Mouse (Mus musculus) MEL (cell line): ENCODE measurements around the gene Galp. TPM values are rescaled to one million over a fixed set of nuclear protein-coding genes. Genes with fewer than 3 reads are reported as not detected.

Source experiments
- DNase-seq: peaks from one replicate; pipeline ENCODE4 v3.0.0; 2011; ENCODE audit warnings: low read depth, low spot score
- H3K27ac ChIP-seq: 2 replicates; pipeline ENCODE4 v1.5.1; 2012; ENCODE audit warnings: low read depth, mild to moderate bottlenecking, control low read depth, low read length, moderate library complexity; ENCODE audit not compliant: control insufficient read depth
- H3K27me3 ChIP-seq, 2 experiments: fragments of 150-350 bp in 1 of 2; sonication (generic) in 1 of 2; 2 replicates each; pipeline ENCODE4 v1.6.1; 2012; ENCODE audit warnings: low read length in 2 of 2, mild to moderate bottlenecking in 2 of 2, improper control_type of control experiment in 1 of 2, moderate library complexity in 1 of 2; ENCODE audit not compliant: insufficient read depth in 2 of 2, control insufficient read depth in 1 of 2
- H3K36me3 ChIP-seq, 2 experiments: 2 replicates each; pipeline ENCODE4 v1.6.1; 2012 to 2014; ENCODE audit warnings: low read length in 2 of 2, improper control_type of control experiment in 1 of 2, inconsistent platforms in 1 of 2, mild to moderate bottlenecking in 1 of 2; ENCODE audit not compliant: insufficient read depth in 2 of 2, control insufficient read depth in 1 of 2
- H3K4me1 ChIP-seq, 2 experiments: fragments of 150-350 bp in 1 of 2; sonication (generic) in 1 of 2; 2 replicates each; pipeline ENCODE4 v1.6.1; 2012; ENCODE audit warnings: low read length in 2 of 2, improper control_type of control experiment in 1 of 2, mild to moderate bottlenecking in 1 of 2; ENCODE audit not compliant: insufficient read depth in 2 of 2, control insufficient read depth in 1 of 2
- H3K4me3 ChIP-seq, 2 experiments: fragments of 150-350 bp in 1 of 2; sonication (generic) in 1 of 2; 2 replicates each; pipeline ENCODE4 v1.5.1; 2012; ENCODE audit warnings: low read depth in 2 of 2, low read length in 2 of 2, mild to moderate bottlenecking in 2 of 2, moderate library complexity in 2 of 2, control low read depth in 1 of 2, improper control_type of control experiment in 1 of 2; ENCODE audit not compliant: control insufficient read depth in 1 of 2, insufficient read depth in 1 of 2
- H3K79me2 ChIP-seq: 2 replicates; pipeline ENCODE4 v1.6.1; 2012; ENCODE audit warnings: mild to moderate bottlenecking, low read length, moderate library complexity; ENCODE audit not compliant: control insufficient read depth, poor library complexity, insufficient read depth
- H3K9ac ChIP-seq: 2 replicates; pipeline ENCODE4 v1.6.1; 2012; ENCODE audit warnings: low read depth, mild to moderate bottlenecking, control low read depth, low read length, moderate library complexity; ENCODE audit not compliant: control insufficient read depth, poor library complexity, severe bottlenecking
- H3K9me3 ChIP-seq: fragments of 150-350 bp; sonication (generic); replicated peaks from 2 replicates; pipeline ENCODE4 v1.6.1; 2012; ENCODE audit warnings: mild to moderate bottlenecking, low read length, improper control_type of control experiment, moderate library complexity; ENCODE audit not compliant: insufficient read depth
- CHD2 ChIP-seq: IDR thresholded peaks from 2 replicates; pipeline ENCODE4 v1.6.1; 2011; ENCODE audit warnings: low read length, improper control_type of control experiment
- CTCF ChIP-seq, 3 experiments: IDR thresholded peaks in 2 of 3; conservative IDR thresholded peaks in 1 of 3; 2 replicates each; pipeline ENCODE4 v1.5.1; 2011 to 2012; ENCODE audit warnings: low read length in 3 of 3, low read depth in 2 of 3, mild to moderate bottlenecking in 2 of 3, improper control_type of control experiment in 1 of 3, inconsistent platforms in 1 of 3, mixed read lengths in 1 of 3, moderate library complexity in 1 of 3; ENCODE audit not compliant: control insufficient read depth in 1 of 3, insufficient read depth in 1 of 3, poor library complexity in 1 of 3, severe bottlenecking in 1 of 3
- ELF1 ChIP-seq: IDR thresholded peaks from 2 replicates; pipeline ENCODE4 v1.6.1; 2014; ENCODE audit warnings: low read depth, mild to moderate bottlenecking, inconsistent platforms, low read length, improper control_type of control experiment, moderate library complexity
- EP300 ChIP-seq, 2 experiments: IDR thresholded peaks; 2 replicates each; pipeline ENCODE4 v1.6.1; 2011; ENCODE audit warnings: improper control_type of control experiment in 2 of 2, low read length in 2 of 2, low read depth in 1 of 2, mild to moderate bottlenecking in 1 of 2
- GABPA ChIP-seq: IDR thresholded peaks from 2 replicates; pipeline ENCODE4 v1.6.1; 2012; ENCODE audit warnings: low read depth, mild to moderate bottlenecking, inconsistent platforms, low read length, improper control_type of control experiment, moderate library complexity
- GATA1 ChIP-seq: IDR thresholded peaks from 2 replicates; pipeline ENCODE4 v1.6.1; 2011; ENCODE audit warnings: low read depth, low read length, improper control_type of control experiment
- HCFC1 ChIP-seq: IDR thresholded peaks from 2 replicates; pipeline ENCODE4 v1.6.1; 2012; ENCODE audit warnings: low read depth, mild to moderate bottlenecking, inconsistent platforms, low read length, improper control_type of control experiment, moderate library complexity
- JUND ChIP-seq: IDR thresholded peaks from 2 replicates; pipeline ENCODE4 v1.6.1; 2011; ENCODE audit warnings: low read depth, mild to moderate bottlenecking, improper control_type of control experiment, low read length
- KAT2A ChIP-seq: conservative IDR thresholded peaks from 2 replicates; pipeline ENCODE4 v1.6.1; 2012; ENCODE audit warnings: low read depth, low read length, improper control_type of control experiment, inconsistent platforms
- MAZ ChIP-seq: IDR thresholded peaks from 2 replicates; pipeline ENCODE4 v1.6.1; 2012; ENCODE audit warnings: low read depth, mild to moderate bottlenecking, inconsistent platforms, low read length, improper control_type of control experiment
- MYB ChIP-seq: IDR thresholded peaks from 2 replicates; pipeline ENCODE4 v1.6.1; 2011; ENCODE audit warnings: mild to moderate bottlenecking, low read depth, low read length, improper control_type of control experiment
- NRF1 ChIP-seq: IDR thresholded peaks from 2 replicates; pipeline ENCODE4 v1.6.1; 2014; ENCODE audit warnings: low read depth, mild to moderate bottlenecking, inconsistent platforms, low read length, improper control_type of control experiment, moderate library complexity; ENCODE audit not compliant: poor library complexity, insufficient read depth, severe bottlenecking
- POLR2A ChIP-seq, 2 experiments: IDR thresholded peaks; 2 replicates each; pipeline ENCODE4 v1.6.1; 2011 to 2012; ENCODE audit warnings: low read length in 2 of 2, mild to moderate bottlenecking in 2 of 2, control low read depth in 1 of 2, improper control_type of control experiment in 1 of 2, low read depth in 1 of 2, moderate library complexity in 1 of 2; ENCODE audit not compliant: control insufficient read depth in 1 of 2, insufficient read depth in 1 of 2, poor library complexity in 1 of 2
- POLR2AphosphoS5 ChIP-seq: IDR thresholded peaks from 2 replicates; pipeline ENCODE4 v1.6.1; 2012; ENCODE audit warnings: low read depth, borderline replicate concordance, mild to moderate bottlenecking, inconsistent platforms, low read length, moderate library complexity, mixed read lengths
- RAD21 ChIP-seq: IDR thresholded peaks from 2 replicates; pipeline ENCODE4 v1.6.1; 2011; ENCODE audit warnings: mild to moderate bottlenecking, low read depth, low read length, improper control_type of control experiment
- SMC3 ChIP-seq: IDR thresholded peaks from 2 replicates; pipeline ENCODE4 v1.6.1; 2011; ENCODE audit warnings: low read depth, low read length, improper control_type of control experiment
- TAL1 ChIP-seq: IDR thresholded peaks from 2 replicates; pipeline ENCODE4 v1.6.1; 2012; ENCODE audit warnings: mild to moderate bottlenecking, inconsistent platforms, low read length, moderate library complexity, mixed read lengths
- UBTF ChIP-seq: IDR thresholded peaks from 2 replicates; pipeline ENCODE4 v1.6.1; 2012; ENCODE audit warnings: low read depth, mild to moderate bottlenecking, inconsistent platforms, low read length, improper control_type of control experiment, moderate library complexity, borderline replicate concordance; ENCODE audit not compliant: insufficient read depth
- USF1 ChIP-seq: IDR thresholded peaks from 2 replicates; pipeline ENCODE4 v1.6.1; 2014; ENCODE audit warnings: low read depth, mild to moderate bottlenecking, inconsistent platforms, low read length, improper control_type of control experiment, moderate library complexity
- ZC3H11A ChIP-seq: IDR thresholded peaks from 2 replicates; pipeline ENCODE4 v1.6.1; 2012; ENCODE audit warnings: low read depth, mild to moderate bottlenecking, inconsistent platforms, low read length, improper control_type of control experiment
- ZMIZ1 ChIP-seq: IDR thresholded peaks from 2 replicates; pipeline ENCODE4 v1.6.1; 2012; ENCODE audit warnings: low read depth, mild to moderate bottlenecking, inconsistent platforms, low read length, improper control_type of control experiment, moderate library complexity
- ZNF384 ChIP-seq: IDR thresholded peaks from 2 replicates; pipeline ENCODE4 v1.6.1; 2012; ENCODE audit warnings: low read depth, mild to moderate bottlenecking, inconsistent platforms, low read length, improper control_type of control experiment
- polyA plus RNA-seq, 2 experiments: library from polyadenylated mRNA; stranded (reverse) in 1 of 2; unstranded in 1 of 2; fragments of >175 nt in 1 of 2; fragments of >200 nt in 1 of 2; gene quantifications; 2 replicates each; pipeline versions ENCODE4 v1.2.1 to v1.2.4; 2012; ENCODE audit warnings: low replicate concordance in 2 of 2, low read depth in 1 of 2; ENCODE audit not compliant: insufficient read length in 2 of 2, insufficient read depth in 1 of 2, missing spikeins in 1 of 2
- total RNA-seq: library from RNA; depleted of rRNA; stranded (reverse); fragments of 300-350 nt; gene quantifications from 2 replicates; pipeline ENCODE4 v1.2.3, GENCODE M21; 2012

Gene Galp
- total and polyA plus RNA-seq, 3 experiments = not detected

GRCm38 (mm10) chr7:6186756-6187155 lies 10.1 kb upstream of the Galp start:
- Histone ChIP-seq H3K9me3 (no peaks in the 10 kb centered on the region), H3K4me3 (no peak overlapping the region), H3K27me3 (no peaks in the 10 kb centered on the region), H3K27ac (no peak overlapping the region), H3K79me2 (no peaks in the 10 kb centered on the region), H3K36me3 (no peaks in the 10 kb centered on the region), H3K4me1 (no peaks in the 10 kb centered on the region; a peak in 1 of 4 replicates), H3K9ac (no peak overlapping the region)
- DNase-seq = no peak
- TF ChIP-seq JUND (no peak), POLR2AphosphoS5 (no peak), CHD2 (no peak), POLR2A (IDR thresholded peaks at IDR 0.05; ENCODE audit: control insufficient read depth in 1 of 2, insufficient read depth in 1 of 2, low read depth in 1 of 2, low read length in 2 of 2, poor library complexity in 1 of 2) (no peak), SMC3 (no peak), MAZ (no peak), KAT2A (no peak), EP300 (IDR thresholded peaks at IDR 0.05; ENCODE audit: low read depth in 1 of 2, low read length in 2 of 2) (no peak), TAL1 (no peak), NRF1 (no peak), GABPA (no peak), RAD21 (no peak), ELF1 (no peak)

GRCm38 (mm10) chr7:6189542-6189941 lies 7.3 kb upstream of the Galp start:
- H3K27me3 ChIP-seq = no peaks in the 10 kb centered on the region
- TF ChIP-seq CHD2 = no peak
- no peak for TF ChIP-seq ZMIZ1
- TF ChIP-seq CTCF (IDR thresholded peaks at IDR 0.05 in 2 of 3, conservative IDR thresholded peaks at IDR 0.05 in 1 of 3; ENCODE audit: control insufficient read depth in 1 of 3, insufficient read depth in 1 of 3, low read depth in 2 of 3, low read length in 3 of 3, poor library complexity in 1 of 3, severe bottlenecking in 1 of 3) = peak in 1 of 3 experiments; percentile 16; a peak in 1 of 6 replicates
- no peak for DNase-seq
- no peak overlapping the region for H3K27ac ChIP-seq
- H3K9me3 ChIP-seq = no peaks in the 10 kb centered on the region
- no peaks in the 10 kb centered on the region for H3K79me2 ChIP-seq
- H3K4me3 ChIP-seq = no peak overlapping the region
- H3K9ac ChIP-seq = no peak overlapping the region
- no peaks in the 10 kb centered on the region for H3K36me3 ChIP-seq
- no peaks in the 10 kb centered on the region for H3K4me1 ChIP-seq

DNA sequence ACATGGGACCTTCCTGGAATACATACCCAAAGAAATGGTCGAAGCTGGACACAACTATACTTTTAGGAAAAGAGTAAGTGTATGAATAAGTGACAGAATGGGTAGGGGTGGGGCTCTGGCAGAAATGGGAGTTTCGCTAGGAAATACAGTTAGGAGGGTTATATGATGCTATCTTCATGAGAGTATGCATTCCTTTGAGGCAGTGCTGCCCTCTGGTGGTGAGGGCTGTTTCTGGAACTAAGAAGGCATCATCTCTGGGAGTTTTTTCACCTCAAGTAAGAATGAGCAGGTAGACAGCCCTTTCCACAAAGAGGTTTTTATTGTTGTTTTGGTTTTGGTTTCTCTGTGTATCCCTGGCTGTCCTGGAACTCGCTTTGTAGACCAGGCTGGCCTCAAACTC lies 5.5 kb upstream of the Galp start:
- peak; percentile 80 for DNase-seq
- Histone ChIP-seq H3K36me3 (no peaks in the 10 kb centered on the region), H3K9me3 (no peaks in the 10 kb centered on the region), H3K27ac (no peak overlapping the region), H3K4me1 (no peaks in the 10 kb centered on the region), H3K27me3 (no peaks in the 10 kb centered on the region), H3K79me2 (no peaks in the 10 kb centered on the region)
- peak; percentile 87 for TF ChIP-seq SMC3
- TF ChIP-seq USF1 = no peak
- TF ChIP-seq MYB = no peak
- TF ChIP-seq GATA1 = 0 out of 2 replicates have a peak, but pooled peaks have one; percentile 51
- no peak for TF ChIP-seq MAZ
- peak; percentile 77 to 93 (median 81) for TF ChIP-seq CTCF (IDR thresholded peaks at IDR 0.05 in 2 of 3, conservative IDR thresholded peaks at IDR 0.05 in 1 of 3; ENCODE audit: control insufficient read depth in 1 of 3, insufficient read depth in 1 of 3, low read depth in 2 of 3, low read length in 3 of 3, poor library complexity in 1 of 3, severe bottlenecking in 1 of 3)
- TF ChIP-seq UBTF = no peak
- 0 out of 2 replicates have a peak, but pooled peaks have one; percentile 3 for TF ChIP-seq HCFC1
- TF ChIP-seq ZNF384 = peak; percentile 45; the same call in 1 of the 2 replicates
- TF ChIP-seq RAD21 = peak; percentile 70
- peak; percentile 62 for TF ChIP-seq ZC3H11A
- TF ChIP-seq, all 39 proteins: peak for 7
- no peak overlapping the region for H3K4me3 ChIP-seq
- H3K9ac ChIP-seq = no peak overlapping the region
